Mouse (Mus musculus) neural tube, embryonic 12.5 days (tissue): ENCODE results near the gene Cflar. TPM values are rescaled to one million over a fixed set of nuclear protein-coding genes. Genes with fewer than 3 reads are reported as not detected.
"Not testable (repeated sequence)": the region's sequence is repeated elsewhere in the genome, so short reads cannot be mapped to it uniquely, and the experiment has no call there.

ENCODE experiments used
- ATAC-seq: fragments of 200-750 bp; cut with Nextera tagmentation; 2 replicates; pipeline ENCODE4 v1.8.0; 2017; ENCODE audit warnings: low read depth, mild to moderate bottlenecking, moderate TSS enrichment, moderate library complexity; ENCODE audit not compliant: low FRiP score
- H3K27ac ChIP-seq: fragments of 300-500 bp; sonication (generic); 2 replicates; pipeline ENCODE4 v1.5.1; 2016
- H3K27me3 ChIP-seq: fragments of 300-500 bp; sonication (generic); replicated peaks from 2 replicates; pipeline ENCODE4 v1.6.1; 2016; ENCODE audit warnings: mild to moderate bottlenecking
- H3K36me3 ChIP-seq: fragments of 300-500 bp; sonication (generic); 2 replicates; pipeline ENCODE4 v1.6.1; 2016; ENCODE audit warnings: mild to moderate bottlenecking
- H3K4me1 ChIP-seq: fragments of 300-500 bp; sonication (generic); 2 replicates; pipeline ENCODE4 v1.6.1; 2016
- H3K4me2 ChIP-seq: fragments of 300-500 bp; sonication (generic); replicated peaks from 2 replicates; pipeline ENCODE4 v1.6.1; 2016; ENCODE audit warnings: mild to moderate bottlenecking
- H3K4me3 ChIP-seq: fragments of 300-500 bp; sonication (generic); 2 replicates; pipeline ENCODE4 v1.5.1; 2016
- H3K9ac ChIP-seq: fragments of 300-500 bp; sonication (generic); 2 replicates; pipeline ENCODE4 v1.6.1; 2016; ENCODE audit warnings: mild to moderate bottlenecking
- H3K9me3 ChIP-seq: fragments of 300-500 bp; sonication (generic); 2 replicates; pipeline ENCODE4 v1.6.1; 2016; ENCODE audit warnings: mild to moderate bottlenecking
- WGBS: fragments of 180-500 bp; shearing (Covaris S2); methylation state at CpG from one replicate; pipeline ENCODE4 v1.1.7; 2016; 5-methylcytosine and 5-hydroxymethylcytosine counted together
- polyA plus RNA-seq: library from polyadenylated mRNA; unstranded; fragments of >200 nt; fragmentation: Nextera tagmentation; extraction: Ambion mirVana; gene quantifications from 2 replicates; pipeline ENCODE4 v1.2.1, GENCODE M21; 2016

The Cflar gene
- polyA plus RNA-seq, 1 experiment from 2014 or later, result 21.5 TPM

DNA sequence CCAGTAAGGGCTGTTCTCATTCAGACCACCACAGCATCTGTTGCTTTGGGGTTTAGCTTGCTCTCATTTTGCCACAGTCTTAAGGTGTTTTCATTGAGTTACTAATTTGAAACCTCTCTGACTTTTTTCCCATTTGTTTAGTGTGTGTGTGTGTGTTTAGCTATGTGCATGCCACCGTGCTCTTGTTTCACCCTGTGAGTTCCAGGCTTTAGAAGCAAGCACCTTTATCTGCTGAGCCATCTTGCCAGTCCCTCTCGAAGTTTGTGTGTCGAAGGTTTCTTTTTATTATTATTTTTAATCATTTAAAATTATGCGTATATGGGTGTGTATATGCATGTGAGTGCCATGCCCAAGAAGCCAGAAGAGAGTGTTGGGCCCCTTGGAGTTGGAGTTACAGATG, 87.6 kb downstream of the Cflar start:
- Histone ChIP-seq H3K36me3 (no peaks in the 10 kb centered on the region), H3K4me3 (no peak overlapping the region), H3K4me2 (no peak overlapping the region), H3K9ac (no peak overlapping the region), H3K4me1 (peaks cover 3% of the 10 kb centered on the region; the same call in 1 of the 2 replicates), H3K27ac (no peak overlapping the region), H3K27me3 (peaks cover 5% of the 10 kb centered on the region), H3K9me3 (0 out of 2 replicates have a peak, but pooled peaks cover 3% of the 10 kb centered on the region)
- 94% methylated on average over 4 of the region's 4 CpGs for WGBS
- ATAC-seq, result no peak

DNA sequence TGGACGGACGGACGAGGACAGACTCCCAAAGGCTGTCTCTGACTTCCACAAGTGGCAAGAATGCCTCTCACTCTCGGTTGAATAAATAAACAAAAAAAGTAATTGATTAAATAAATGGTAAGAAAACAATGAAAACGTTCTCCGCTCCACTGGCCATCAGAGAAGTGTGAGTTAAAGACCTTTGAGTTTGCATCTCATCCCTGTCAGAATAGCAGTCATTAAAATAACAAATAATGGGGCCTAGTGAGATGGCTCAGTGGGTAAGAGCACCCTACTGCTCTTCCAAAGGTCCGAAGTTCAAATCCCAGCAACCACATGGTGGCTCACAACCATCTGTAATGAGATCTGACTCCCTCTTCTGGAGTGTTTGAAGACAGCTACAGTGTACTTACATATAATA, 89.3 kb downstream of the Cflar start:
- H3K27me3 ChIP-seq, ATAC-seq, H3K4me2 ChIP-seq, H3K36me3 ChIP-seq, H3K9ac ChIP-seq, H3K27ac ChIP-seq, H3K9me3 ChIP-seq, H3K4me3 ChIP-seq, H3K4me1 ChIP-seq: not testable (repeated sequence)
- 70% methylated on average over 7 of the region's 7 CpGs for WGBS

DNA sequence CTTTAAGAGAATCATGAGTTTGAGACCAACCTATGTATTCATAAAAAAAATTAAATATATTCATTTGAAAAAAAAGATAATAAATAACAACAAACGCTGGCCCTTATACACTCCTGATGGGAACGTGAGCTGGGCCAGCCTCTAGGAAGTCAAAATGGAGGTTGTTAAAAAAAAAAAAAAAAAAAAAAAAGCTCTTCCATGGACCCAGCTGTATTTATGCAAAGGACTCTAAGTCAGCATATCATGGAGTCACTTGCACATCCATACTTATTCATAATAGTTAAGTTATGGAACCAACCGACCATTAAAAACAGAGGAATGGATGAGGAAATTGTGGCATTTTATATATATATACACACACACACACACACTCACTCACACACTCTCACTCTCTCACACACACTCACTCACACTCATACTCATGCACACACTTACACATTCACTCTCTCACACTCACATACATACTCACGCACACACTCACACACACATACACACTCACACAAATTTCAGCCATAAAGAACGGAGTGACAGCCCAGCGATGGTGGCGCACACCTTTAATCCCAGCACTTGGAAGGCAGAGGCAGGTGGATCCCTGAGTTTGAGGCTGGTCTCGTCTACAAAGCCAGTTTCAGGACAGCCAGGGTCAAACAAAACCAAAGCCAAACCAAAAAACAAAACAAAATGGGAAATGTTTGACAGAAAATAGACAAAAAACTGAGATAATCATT, 90.4 kb downstream of the Cflar start:
- Histone ChIP-seq H3K9ac (no peak overlapping the region), H3K4me1 (no peaks in the 10 kb centered on the region), H3K9me3 (0 out of 2 replicates have a peak, but pooled peaks cover 3% of the 10 kb centered on the region), H3K4me3 (no peak overlapping the region), H3K4me2 (no peak overlapping the region), H3K27ac (no peak overlapping the region), H3K27me3 (no peaks in the 10 kb centered on the region), H3K36me3 (no peaks in the 10 kb centered on the region)
- ATAC-seq, result no peak
- whole genome bisulfite sequencing, result 92% methylated on average over 8 of the region's 8 CpGs

DNA sequence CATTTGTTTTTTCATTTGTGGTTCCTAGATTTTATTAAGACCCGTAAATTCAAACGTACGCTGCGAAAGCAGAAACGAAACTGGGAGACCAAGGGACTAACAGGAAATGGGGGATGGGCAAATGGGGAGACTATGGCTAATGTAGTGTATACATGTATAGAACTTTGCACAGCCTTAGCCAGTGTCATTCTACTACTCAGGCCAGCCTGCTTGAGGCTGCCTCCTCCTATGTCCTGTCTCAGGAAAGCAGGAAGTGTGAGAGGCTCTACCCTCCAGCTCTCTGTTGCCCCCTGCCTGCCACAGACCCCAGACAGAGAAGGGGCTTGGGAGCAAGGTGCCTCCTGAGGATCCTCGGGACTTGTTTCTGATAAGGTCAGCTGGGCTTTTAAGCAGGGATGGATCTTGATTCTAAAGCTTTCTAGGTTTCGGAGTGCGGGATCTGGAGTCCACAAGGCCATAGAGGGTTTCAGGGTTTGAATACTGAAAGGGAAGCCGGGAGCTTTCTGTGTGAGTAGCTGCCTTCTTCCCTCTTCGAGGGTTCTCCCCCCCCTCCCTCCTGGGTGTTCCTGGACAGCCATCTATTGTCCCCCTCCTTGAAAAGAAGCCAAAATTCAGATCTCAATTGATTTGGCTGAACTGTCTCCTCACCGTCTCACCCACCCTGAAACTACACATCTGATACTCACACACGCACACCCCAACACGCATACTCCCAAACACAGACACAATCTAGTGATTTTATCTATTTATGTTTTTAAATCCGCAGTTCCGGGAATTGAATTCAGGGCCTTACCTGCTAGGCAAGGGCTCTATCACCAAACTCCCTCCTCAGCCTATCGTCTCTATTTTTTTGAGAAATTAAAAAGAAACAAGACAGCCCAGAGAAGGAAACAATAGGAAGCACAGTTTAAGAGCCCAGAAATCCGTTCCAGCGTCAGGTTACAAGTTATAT, 91.3 kb downstream of the Cflar start:
- ATAC-seq, result no peak
- Histone ChIP-seq H3K9me3 (0 out of 2 replicates have a peak, but pooled peaks cover 3% of the 10 kb centered on the region), H3K36me3 (no peaks in the 10 kb centered on the region), H3K27ac (no peak overlapping the region), H3K4me3 (no peak overlapping the region), H3K4me1 (no peaks in the 10 kb centered on the region), H3K9ac (no peak overlapping the region), H3K27me3 (no peaks in the 10 kb centered on the region), H3K4me2 (no peak overlapping the region)
- WGBS, result 70% methylated on average over 18 of the region's 18 CpGs

DNA sequence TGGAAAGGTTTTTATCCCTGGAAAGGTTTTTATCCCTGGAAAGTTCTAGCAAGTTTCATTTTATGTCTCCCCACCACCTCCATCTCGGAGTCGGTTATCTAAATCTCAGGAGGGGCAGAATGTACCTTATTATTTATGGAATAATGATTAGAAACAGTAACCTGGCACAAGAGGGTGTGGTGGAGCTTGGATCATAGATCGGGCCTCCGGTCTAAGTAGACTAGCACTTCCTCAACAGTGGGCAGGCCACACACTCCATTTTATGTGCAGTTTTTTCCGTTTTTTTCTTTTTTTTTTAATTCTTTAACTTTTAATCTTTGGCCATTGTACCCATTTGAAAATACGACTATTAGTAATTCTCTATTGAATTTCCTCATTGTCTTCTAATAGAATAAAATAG, 92.2 kb downstream of the Cflar start:
- Histone ChIP-seq H3K4me2 (no peak overlapping the region), H3K27me3 (no peaks in the 10 kb centered on the region), H3K27ac (no peak overlapping the region), H3K9ac (no peak overlapping the region), H3K36me3 (no peaks in the 10 kb centered on the region), H3K9me3 (0 out of 2 replicates have a peak, but pooled peaks cover 3% of the 10 kb centered on the region), H3K4me1 (no peaks in the 10 kb centered on the region), H3K4me3 (no peak overlapping the region)
- WGBS, result 88% methylated on average over 6 of the region's 6 CpGs
- no peak for ATAC-seq

DNA sequence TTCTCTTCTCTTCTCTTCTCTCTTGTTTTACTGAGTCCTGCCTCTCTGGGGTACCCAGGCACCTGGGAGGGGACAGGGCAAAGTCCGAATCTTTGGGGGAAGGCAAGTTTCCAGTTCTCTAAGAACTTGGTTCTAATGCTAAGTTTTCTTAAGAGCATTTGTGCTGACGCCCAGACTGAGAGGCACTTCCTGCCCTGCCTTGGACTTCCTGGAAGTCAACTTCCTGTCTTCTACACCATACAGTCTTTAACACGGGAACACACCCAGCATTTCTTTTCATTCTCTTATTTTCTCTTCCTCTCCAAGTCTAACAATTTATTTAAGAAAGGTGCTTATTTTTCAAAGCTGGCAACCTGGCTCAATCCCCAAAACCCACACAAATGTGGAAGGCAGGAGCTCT, 95.3 kb downstream of the Cflar start:
- no peaks in the 10 kb centered on the region for H3K36me3 ChIP-seq
- H3K4me1 ChIP-seq, result no peaks in the 10 kb centered on the region
- no peak overlapping the region for H3K27ac ChIP-seq
- H3K4me2 ChIP-seq, result no peak overlapping the region
- no peak for ATAC-seq
- no peak overlapping the region for H3K9ac ChIP-seq
- 77% methylated on average over 2 of the region's 3 CpGs for WGBS
- 0 out of 2 replicates have a peak, but pooled peaks cover 6% of the 10 kb centered on the region for H3K9me3 ChIP-seq
- H3K27me3 ChIP-seq, result no peaks in the 10 kb centered on the region
- no peak overlapping the region for H3K4me3 ChIP-seq

Other genes starting within 250 kb of the Cflar start
- gene Orc2, start 206.4 kb upstream of the Cflar start, polyA plus RNA-seq, result 33.1 and 38.1 TPM in 2 replicates
- 8.5 and 9.4 TPM in 2 replicates for gene Fam126b, start 125.2 kb upstream of the Cflar start, polyA plus RNA-seq
- 168 and 179 TPM in 2 replicates for gene Ndufb3, start 125.1 kb upstream of the Cflar start, polyA plus RNA-seq
- gene Als2cr12, start 15.5 kb upstream of the Cflar start, polyA plus RNA-seq, result not detected in 2 replicates
- 11.3 and 13.5 TPM in 2 replicates for gene Casp8, start 83.9 kb downstream of the Cflar start, polyA plus RNA-seq